Mouse (Mus musculus) liver, embryonic 14.5 days (tissue): Measurements from ENCODE around the gene Zfp947.
"Not testable (repeated sequence)": the region's sequence is repeated elsewhere in the genome, so short reads cannot be mapped to it uniquely, and the experiment has no call there.

Experiments
- CTCF ChIP-seq: IDR thresholded peaks from 2 replicates; pipeline ENCODE4 v1.5.1; 2016; ENCODE audit warnings: antibody characterized with exemption, low read depth, control low read depth
- EP300 ChIP-seq: IDR thresholded peaks from 2 replicates; pipeline ENCODE4 v1.6.1; 2016; ENCODE audit warnings: antibody characterized with exemption, low read depth

DNA sequence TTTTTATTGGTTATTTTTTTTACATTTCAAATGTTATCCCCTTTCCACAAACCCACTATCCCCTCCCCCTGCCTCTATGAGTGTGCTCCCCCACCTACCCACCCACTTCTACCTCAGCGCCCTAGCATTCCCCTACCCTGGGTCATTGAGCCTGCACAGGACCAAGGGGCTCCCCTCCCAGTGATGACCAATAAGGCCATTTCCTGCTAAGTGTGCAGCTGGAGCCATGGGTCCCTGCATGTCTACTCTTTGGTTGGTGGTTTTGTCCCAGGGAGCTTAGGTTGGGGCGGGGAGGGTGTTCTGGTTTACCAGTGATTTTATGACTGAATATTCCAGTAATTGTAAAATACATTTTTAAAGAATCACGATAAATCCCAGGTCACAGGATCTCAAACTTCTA lies 686 bp downstream of the Zfp947 start:
- TF ChIP-seq CTCF, EP300: not testable (repeated sequence)
